Mouse (Mus musculus) ES-CJ7 (cell line): ENCODE data around the gene Mms22l.
"Not testable (repeated sequence)": the region's sequence is repeated elsewhere in the genome, so short reads cannot be mapped to it uniquely, and the experiment has no call there.

Experiments
- DNase-seq: peaks from one replicate; pipeline ENCODE4 v3.0.0; 2011; ENCODE audit warnings: low read depth, low spot score

The Mms22l gene

GRCm38 (mm10) chr4:24620440-24620839, 124.2 kb downstream of the Mms22l start:
- peak; percentile 24 for DNase-seq

GRCm38 (mm10) chr4:24621422-24622187, 125.4 kb downstream of the Mms22l start:
- DNase-seq, result no peak

GRCm38 (mm10) chr4:24625951-24626584, 129.8 kb downstream of the Mms22l start:
- no peak for DNase-seq

- DNase-seq, result no peak
Observed at GRCm38 (mm10) chr4:24626686-24627085, 130.4 kb downstream of the Mms22l start.

GRCm38 (mm10) chr4:24627871-24628270, 131.6 kb downstream of the Mms22l start:
- DNase-seq, result no peak

- DNase-seq, result no peak
Observed at GRCm38 (mm10) chr4:24630430-24630829, 134.2 kb downstream of the Mms22l start.

- no peak for DNase-seq
Observed at GRCm38 (mm10) chr4:24631177-24631911, 135.1 kb downstream of the Mms22l start.

- DNase-seq, result no peak
Observed at GRCm38 (mm10) chr4:24642306-24642705, 146.1 kb downstream of the Mms22l start.

GRCm38 (mm10) chr4:24644735-24645134, 148.5 kb downstream of the Mms22l start:
- DNase-seq, result not testable (repeated sequence)
